Mouse (Mus musculus) mouse embryonic stem cell (cell line): ENCODE results near the gene Il1rl2.

Source experiments
- in situ Hi-C, 2 experiments: fragments of 300-500 bp; cut with MboI; formaldehyde crosslinking; loops; 1 replicate in 1 of 2; 3 replicates in 1 of 2; pipeline ENCODE4 v1.14.3; 2019 to 2020; ENCODE audit warnings: low sequenced_read_pairs in 2 of 2, low pct_unique_long_range_greater_than_20kb in 1 of 2, mixed read lengths in 1 of 2; ENCODE audit not compliant: unreplicated experiment in 1 of 2

Gene Il1rl2

GRCm38 (mm10) chr1:40414863-40415656, 90.7 kb downstream of the Il1rl2 start:
- in situ Hi-C loops = no loop called here

- in situ Hi-C loops = no loop called here
These were observed 92.6 kb downstream of the Il1rl2 start for GRCm38 (mm10) chr1:40417034-40417433.
